Mouse (Mus musculus) lung, adult 2 months (tissue): ENCODE results near the gene Aes. TPM values are rescaled to one million over a fixed set of nuclear protein-coding genes. Genes with fewer than 3 reads are reported as not detected.
A peak's percentile ranks its signal among the peaks of the same experiment; 100 is the strongest.

ENCODE experiments used
- DNase-seq: peaks from one replicate; pipeline ENCODE4 v3.0.0; 2022
- H3K4me1 ChIP-seq: fragments of 200-500 bp; 2 replicates; pipeline ENCODE4 v1.6.1; 2011; ENCODE audit warnings: low read length; ENCODE audit not compliant: control insufficient read depth, insufficient read depth
- H3K4me3 ChIP-seq: fragments of 200-500 bp; replicated peaks from 2 replicates; pipeline ENCODE3; 2011; ENCODE audit warnings: low read depth, mild to moderate bottlenecking, control low read depth, low read length; ENCODE audit errors: extremely low read depth
- CTCF ChIP-seq: fragments of 200-500 bp; IDR thresholded peaks from 2 replicates; pipeline ENCODE4 v1.5.1; 2011; ENCODE audit warnings: mild to moderate bottlenecking, low read length, control low read depth; ENCODE audit not compliant: insufficient read depth
- POLR2A ChIP-seq: fragments of 200-500 bp; IDR thresholded peaks from 2 replicates; pipeline ENCODE4 v1.6.1; 2011; ENCODE audit warnings: low read depth, mild to moderate bottlenecking, control low read depth, low read length, borderline replicate concordance; ENCODE audit errors: extremely low read depth
- WGBS: fragments of 180-500 bp; shearing (Covaris S2); methylation state at CpG from one replicate; pipeline ENCODE4 v1.1.7; 2018; 5-methylcytosine and 5-hydroxymethylcytosine counted together
- polyA plus RNA-seq: library from polyadenylated mRNA; depleted of rRNA; stranded (reverse); fragments of >200 nt; gene quantifications from 2 replicates; pipeline ENCODE4 v1.2.3, GENCODE M21; 2012

Gene Aes
- polyA plus RNA-seq, 1 experiment: 1,275 TPM

- Histone ChIP-seq H3K4me1 (peaks cover 12% of the 10 kb centered on the region), H3K4me3 (no peak overlapping the region)
- 60% methylated on average over 10 of the region's 10 CpGs for WGBS
- DNase-seq: no peak
- no peak for TF ChIP-seq POLR2A
Measured at GRCm38 (mm10) chr10:81600096-81600495, 40.8 kb downstream of the Aes start.

- Histone ChIP-seq H3K4me3 (peak within 1 kb of the TSS; percentile 22), H3K4me1 (peaks cover 14% of the 10 kb centered on the region)
- TF ChIP-seq CTCF (no peak), POLR2A (no peak)
- DNase-seq: peak; percentile 96
- under 1% methylated on average over 27 of the region's 28 CpGs for WGBS
Measured at GRCm38 (mm10) chr10:81600738-81601203, 41.5 kb downstream of the Aes start, which contains the start of gene Tle6. Tle6 (minus strand) TSS chr10:81601073.

- TF ChIP-seq CTCF (no peak), POLR2A (no peak)
- DNase-seq: no peak
- Histone ChIP-seq H3K4me3 (peak overlapping the region; percentile 22), H3K4me1 (peaks cover 14% of the 10 kb centered on the region)
- 40% methylated on average over 7 of the region's 7 CpGs for WGBS
Measured at GRCm38 (mm10) chr10:81601396-81601905, 42.2 kb downstream of the Aes start.

- no peak overlapping the region for H3K4me3 ChIP-seq
- peaks cover 14% of the 10 kb centered on the region for H3K4me1 ChIP-seq
- peak; percentile 35 for DNase-seq
- TF ChIP-seq POLR2A (no peak), CTCF (0 out of 2 replicates have a peak, but pooled peaks have one; percentile 9)
- WGBS: 24% methylated on average over 4 of the region's 4 CpGs
Measured at GRCm38 (mm10) chr10:81602741-81603151, 43.5 kb downstream of the Aes start.

- WGBS: 69% methylated on average over 12 of the region's 12 CpGs
- TF ChIP-seq POLR2A (no peak), CTCF (no peak)
- DNase-seq: no peak
- H3K4me3 ChIP-seq: peak overlapping the region; percentile 52
- H3K4me1 ChIP-seq: peaks cover 14% of the 10 kb centered on the region
Measured at GRCm38 (mm10) chr10:81604019-81604967, 45.0 kb downstream of the Aes start.

GRCm38 (mm10) chr10:81604968-81605665 is 45.8 kb downstream of the Aes start:
- 15% methylated on average over 29 of the region's 29 CpGs for WGBS
- peak; percentile 86 for DNase-seq
- peaks cover 14% of the 10 kb centered on the region for H3K4me1 ChIP-seq
- no peak for TF ChIP-seq POLR2A
- TF ChIP-seq CTCF: peak; percentile 93
- H3K4me3 ChIP-seq: peak overlapping the region; percentile 52

- Histone ChIP-seq H3K4me3 (peak overlapping the region; percentile 70), H3K4me1 (peaks cover 14% of the 10 kb centered on the region)
- no peak for DNase-seq
- TF ChIP-seq POLR2A (no peak), CTCF (no peak)
- WGBS: under 1% methylated on average over 14 of the region's 14 CpGs
Measured at GRCm38 (mm10) chr10:81605666-81605973, 46.3 kb downstream of the Aes start.

GRCm38 (mm10) chr10:81605974-81606751 is 46.9 kb downstream of the Aes start, which contains the start of gene BC025920:
BC025920 (plus strand) TSS chr10:81606270.
- WGBS: 1% methylated on average over 39 of the region's 39 CpGs
- no peak for TF ChIP-seq CTCF
- TF ChIP-seq POLR2A: peak; percentile 85; the same call in 1 of the 2 replicates

More at GRCm38 (mm10) chr10:81605974-81606751, 46.9 kb downstream of the Aes start, which contains the start of gene BC025920:
- DNase-seq: peak; percentile 84
- Histone ChIP-seq H3K4me3 (peak within 1 kb of the TSS; percentile 70), H3K4me1 (peaks cover 11% of the 10 kb centered on the region)
